Mouse (Mus musculus): ENCODE results near the gene Chp2. TPM values are rescaled to one million over a fixed set of nuclear protein-coding genes. Genes with fewer than 3 reads are reported as not detected.

The Chp2 gene
- total and polyA plus RNA-seq, 2 experiments from 2014 or later: 0.78 to 1.4 TPM

GRCm38 (mm10) chr7:122249321-122249821, 30.1 kb downstream of the Chp2 start:
- DNase-seq (ENCODE audit: low spot score): no peak
- Histone ChIP-seq H3K9ac (replicated peaks; ENCODE audit: low read length) (no peak overlapping the region), H3K27ac (no peak overlapping the region), H3K36me3 (ENCODE audit: insufficient read depth, low read length) (no peaks in the 10 kb centered on the region), H3K27me3 (ENCODE audit: insufficient read depth, low read length) (no peaks in the 10 kb centered on the region), H3K9me3 (ENCODE audit: low read length) (no peaks in the 10 kb centered on the region), H3K4me1 (ENCODE audit: insufficient read depth, low read length) (no peaks in the 10 kb centered on the region), H3K4me2 (ENCODE audit: low read depth, low read length) (no peak overlapping the region), H3K4me3 (ENCODE audit: low read length) (no peak overlapping the region)
- no peak for TF ChIP-seq CTCF (IDR thresholded peaks at IDR 0.05; ENCODE audit: low read depth)
- 88% methylated on average over 9 of the region's 9 CpGs for WGBS
- no peak for ATAC-seq

- no peaks in the 10 kb centered on the region for H3K27me3 ChIP-seq (ENCODE audit: insufficient read depth, low read length)
- peak; percentile 81 for TF ChIP-seq CTCF (IDR thresholded peaks at IDR 0.05; ENCODE audit: low read depth)
- no peaks in the 10 kb centered on the region for H3K9me3 ChIP-seq (ENCODE audit: low read length)
- no peaks in the 10 kb centered on the region for H3K4me1 ChIP-seq (ENCODE audit: insufficient read depth, low read length)
- 31% methylated on average over 21 of the region's 21 CpGs for WGBS
- H3K4me3 ChIP-seq (ENCODE audit: low read length): no peak overlapping the region
- H3K36me3 ChIP-seq (ENCODE audit: insufficient read depth, low read length): no peaks in the 10 kb centered on the region
- no peak overlapping the region for H3K9ac ChIP-seq (replicated peaks; ENCODE audit: low read length)
- no peak overlapping the region for H3K27ac ChIP-seq
- H3K4me2 ChIP-seq (ENCODE audit: low read depth, low read length): peak overlapping the region; percentile 23; the same call in 1 of the 2 replicates
- peak; percentile 70 for ATAC-seq
- DNase-seq (ENCODE audit: low spot score): peak; percentile 82
These were observed 32.1 kb downstream of the Chp2 start for GRCm38 (mm10) chr7:122251197-122252011.

GRCm38 (mm10) chr7:122256722-122257121, 37.4 kb downstream of the Chp2 start:
- no peaks in the 10 kb centered on the region for H3K36me3 ChIP-seq (ENCODE audit: insufficient read depth, low read length)
- no peak for TF ChIP-seq CTCF (IDR thresholded peaks at IDR 0.05; ENCODE audit: low read depth)
- no peak overlapping the region for H3K9ac ChIP-seq (replicated peaks; ENCODE audit: low read length)
- 84% methylated on average over 7 of the region's 7 CpGs for WGBS
- no peak for ATAC-seq
- no peaks in the 10 kb centered on the region for H3K4me1 ChIP-seq (ENCODE audit: insufficient read depth, low read length)
- no peak overlapping the region for H3K4me3 ChIP-seq (ENCODE audit: low read length)
- no peak overlapping the region for H3K27ac ChIP-seq
- DNase-seq (ENCODE audit: low spot score): no peak
- no peak overlapping the region for H3K4me2 ChIP-seq (ENCODE audit: low read depth, low read length)
- H3K9me3 ChIP-seq (ENCODE audit: low read length): no peaks in the 10 kb centered on the region
- H3K27me3 ChIP-seq (ENCODE audit: insufficient read depth, low read length): no peaks in the 10 kb centered on the region

- H3K4me2 ChIP-seq (ENCODE audit: low read depth, low read length): no peak overlapping the region
- no peaks in the 10 kb centered on the region for H3K9me3 ChIP-seq (ENCODE audit: low read length)
- no peaks in the 10 kb centered on the region for H3K36me3 ChIP-seq (ENCODE audit: insufficient read depth, low read length)
- H3K4me3 ChIP-seq (ENCODE audit: low read length): no peak overlapping the region
- DNase-seq (ENCODE audit: low spot score) (no peak), ATAC-seq (no peak)
- no peak overlapping the region for H3K27ac ChIP-seq
- WGBS: 79% methylated on average over 4 of the region's 4 CpGs
- H3K4me1 ChIP-seq (ENCODE audit: insufficient read depth, low read length): no peaks in the 10 kb centered on the region
- no peak for TF ChIP-seq CTCF (IDR thresholded peaks at IDR 0.05; ENCODE audit: low read depth)
- H3K9ac ChIP-seq (replicated peaks; ENCODE audit: low read length): no peak overlapping the region
- no peaks in the 10 kb centered on the region for H3K27me3 ChIP-seq (ENCODE audit: insufficient read depth, low read length)
These were observed 39.2 kb downstream of the Chp2 start for GRCm38 (mm10) chr7:122258521-122258920.

GRCm38 (mm10) chr7:122260055-122260602, 40.8 kb downstream of the Chp2 start:
- H3K4me1 ChIP-seq (ENCODE audit: insufficient read depth, low read length): no peaks in the 10 kb centered on the region
- H3K9ac ChIP-seq (replicated peaks; ENCODE audit: low read length): no peak overlapping the region
- no peak overlapping the region for H3K4me3 ChIP-seq (ENCODE audit: low read length)
- DNase-seq (ENCODE audit: low spot score) (no peak), ATAC-seq (no peak)
- no peak overlapping the region for H3K27ac ChIP-seq
- no peaks in the 10 kb centered on the region for H3K9me3 ChIP-seq (ENCODE audit: low read length)
- no peak overlapping the region for H3K4me2 ChIP-seq (ENCODE audit: low read depth, low read length)
- no peaks in the 10 kb centered on the region for H3K36me3 ChIP-seq (ENCODE audit: insufficient read depth, low read length)
- WGBS: 82% methylated on average over 5 of the region's 5 CpGs
- H3K27me3 ChIP-seq (ENCODE audit: insufficient read depth, low read length): no peaks in the 10 kb centered on the region
- TF ChIP-seq CTCF (IDR thresholded peaks at IDR 0.05; ENCODE audit: low read depth): no peak

- Histone ChIP-seq H3K36me3 (ENCODE audit: insufficient read depth, low read length) (no peaks in the 10 kb centered on the region), H3K4me1 (ENCODE audit: insufficient read depth, low read length) (no peaks in the 10 kb centered on the region), H3K27me3 (ENCODE audit: insufficient read depth, low read length) (no peaks in the 10 kb centered on the region), H3K9ac (replicated peaks; ENCODE audit: low read length) (no peak overlapping the region), H3K9me3 (ENCODE audit: low read length) (no peaks in the 10 kb centered on the region), H3K27ac (no peak overlapping the region), H3K4me2 (ENCODE audit: low read depth, low read length) (no peak overlapping the region), H3K4me3 (ENCODE audit: low read length) (no peak overlapping the region)
- no peak for TF ChIP-seq CTCF (IDR thresholded peaks at IDR 0.05; ENCODE audit: low read depth)
- WGBS: 81% methylated on average over 4 of the region's 4 CpGs
- DNase-seq (ENCODE audit: low spot score) (no peak), ATAC-seq (no peak)
These were observed 49.7 kb downstream of the Chp2 start for GRCm38 (mm10) chr7:122268983-122269486.
